Mouse (Mus musculus): Measurements from ENCODE around the gene Arhgef10l. TPM values are rescaled to one million over a fixed set of nuclear protein-coding genes. Genes with fewer than 3 reads are reported as not detected.
"Not testable (repeated sequence)": the region's sequence is repeated elsewhere in the genome, so short reads cannot be mapped to it uniquely, and the experiment has no call there.

Gene Arhgef10l
- polyA plus RNA-seq, 1 experiment, result 30.0 TPM

DNA sequence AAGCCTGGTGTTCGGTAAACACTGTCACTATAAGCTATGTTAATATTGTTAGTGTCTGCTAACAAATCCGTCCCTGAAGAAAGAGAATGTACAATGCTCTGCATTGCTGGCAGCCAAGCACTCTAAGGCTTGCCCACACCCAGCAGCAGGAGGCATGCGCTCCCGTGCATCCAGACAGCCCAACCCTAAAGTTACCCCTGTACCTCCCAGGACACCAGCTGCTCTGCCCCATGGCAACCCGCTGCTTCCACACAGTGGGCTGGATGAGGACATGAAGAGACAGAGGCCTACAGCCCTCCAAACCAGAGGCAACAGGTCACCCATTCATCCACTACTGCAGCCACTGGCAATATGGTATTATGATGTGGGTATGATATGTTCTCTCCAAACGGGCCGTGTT lies 60.0 kb downstream of the Arhgef10l start:
- no peak for DNase-seq (ENCODE audit: low spot score)

GRCm38 (mm10) chr4:140605247-140605646 lies 60.6 kb downstream of the Arhgef10l start:
- DNase-seq (ENCODE audit: low spot score), result no peak

- no peak for DNase-seq (ENCODE audit: low spot score)
These were observed 61.3 kb downstream of the Arhgef10l start for GRCm38 (mm10) chr4:140604541-140604940.

DNA sequence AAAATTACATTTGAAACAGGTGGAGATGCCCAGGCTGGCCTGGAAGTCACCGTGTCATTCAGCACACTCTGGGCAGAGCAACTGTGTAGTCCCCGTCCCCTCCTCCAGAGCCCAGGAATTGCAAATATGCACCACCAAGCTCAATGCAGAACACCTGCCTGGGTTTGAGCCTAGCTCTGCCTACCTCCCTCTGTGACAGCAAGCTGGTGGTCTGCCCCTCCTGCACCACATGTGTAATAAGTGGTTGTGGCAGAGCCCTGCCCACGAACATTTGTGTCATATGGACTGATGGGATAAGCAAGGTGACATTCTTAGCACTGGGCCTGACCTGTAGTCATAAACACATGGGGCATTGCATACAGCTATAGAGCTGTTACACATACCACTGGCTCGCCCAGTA lies 63.8 kb downstream of the Arhgef10l start:
- DNase-seq (ENCODE audit: low spot score), result no peak

DNA sequence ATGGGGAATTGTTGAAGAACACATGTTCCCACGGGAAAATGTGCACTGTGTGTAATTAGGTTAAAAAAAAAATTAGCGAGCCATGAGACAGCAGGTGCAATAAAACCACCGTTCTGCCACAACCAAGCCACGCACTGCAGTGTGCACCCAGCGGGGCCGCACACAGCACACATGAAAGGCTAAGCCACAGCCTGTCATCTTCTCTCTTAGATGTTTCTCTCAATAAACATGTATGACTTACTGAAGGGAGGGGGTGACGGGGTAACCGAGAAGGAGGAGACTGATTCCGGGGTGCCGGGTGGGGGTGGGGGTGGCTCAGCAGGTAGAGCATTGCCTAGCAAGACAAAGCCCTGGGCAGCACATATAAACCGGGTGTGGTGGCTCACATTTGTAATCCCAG lies 64.7 kb downstream of the Arhgef10l start:
- no peak for DNase-seq (ENCODE audit: low spot score)

DNA sequence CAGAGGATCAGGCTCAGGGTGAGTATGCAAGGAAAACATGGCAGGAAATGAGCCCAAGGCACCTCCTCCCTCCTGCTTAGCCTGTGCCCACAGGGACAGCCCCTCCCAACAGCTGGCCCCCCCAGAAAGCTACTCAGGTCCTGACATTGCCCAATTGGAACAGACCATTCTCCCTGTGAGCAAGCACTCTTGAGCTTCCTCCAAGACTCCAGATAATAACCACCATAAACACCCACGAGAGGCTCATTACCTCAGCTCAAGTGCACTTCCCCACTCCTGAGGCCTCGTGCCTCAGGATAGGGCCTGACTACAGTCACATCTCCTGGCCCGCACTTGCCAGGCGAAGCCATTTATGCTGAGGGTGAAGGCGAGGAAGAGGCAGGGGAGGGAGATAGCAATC lies 67.0 kb downstream of the Arhgef10l start:
- no peak for DNase-seq (ENCODE audit: low spot score)

- DNase-seq (ENCODE audit: low spot score), result no peak
These were observed 67.9 kb downstream of the Arhgef10l start for GRCm38 (mm10) chr4:140597928-140598327.

- no peak for DNase-seq (ENCODE audit: low spot score)
These were observed 68.4 kb downstream of the Arhgef10l start for GRCm38 (mm10) chr4:140597378-140597777.

DNA sequence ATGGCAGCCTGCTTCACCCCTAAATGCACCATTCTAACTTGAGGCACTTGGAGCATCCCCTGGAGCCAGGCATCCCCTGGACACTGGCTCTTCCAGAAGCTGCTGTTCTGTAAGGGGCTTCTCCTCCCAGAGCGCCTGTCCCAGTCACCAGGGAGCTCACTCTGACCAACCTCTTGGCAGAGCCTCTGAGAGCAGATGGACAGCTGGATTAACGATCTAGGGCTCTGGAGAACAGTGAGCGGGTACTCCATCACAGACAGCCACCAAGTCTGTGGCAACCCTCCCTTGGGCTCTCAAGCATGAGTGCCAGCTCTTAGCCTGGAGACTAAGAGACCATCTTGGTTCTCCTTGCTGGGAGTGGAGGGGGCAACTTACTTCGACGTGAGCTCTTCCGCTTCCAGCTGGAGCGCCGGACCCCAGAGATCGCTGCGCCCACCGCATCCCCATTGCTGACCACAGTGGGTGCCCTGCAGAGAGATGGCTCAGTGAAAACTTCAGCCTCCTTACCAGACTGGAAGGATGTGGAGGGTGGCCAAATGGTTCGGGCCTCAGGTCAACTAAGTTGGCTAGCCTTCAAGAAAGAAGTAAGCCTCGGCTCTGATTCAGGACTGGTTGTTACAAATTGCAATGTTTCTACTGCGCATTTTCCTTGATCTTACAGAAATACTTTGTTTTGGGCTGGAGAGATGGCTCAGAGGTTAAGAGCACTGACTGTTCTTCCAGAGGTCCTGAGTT lies 71.9 kb downstream of the Arhgef10l start:
- DNase-seq (ENCODE audit: low spot score), result no peak

DNA sequence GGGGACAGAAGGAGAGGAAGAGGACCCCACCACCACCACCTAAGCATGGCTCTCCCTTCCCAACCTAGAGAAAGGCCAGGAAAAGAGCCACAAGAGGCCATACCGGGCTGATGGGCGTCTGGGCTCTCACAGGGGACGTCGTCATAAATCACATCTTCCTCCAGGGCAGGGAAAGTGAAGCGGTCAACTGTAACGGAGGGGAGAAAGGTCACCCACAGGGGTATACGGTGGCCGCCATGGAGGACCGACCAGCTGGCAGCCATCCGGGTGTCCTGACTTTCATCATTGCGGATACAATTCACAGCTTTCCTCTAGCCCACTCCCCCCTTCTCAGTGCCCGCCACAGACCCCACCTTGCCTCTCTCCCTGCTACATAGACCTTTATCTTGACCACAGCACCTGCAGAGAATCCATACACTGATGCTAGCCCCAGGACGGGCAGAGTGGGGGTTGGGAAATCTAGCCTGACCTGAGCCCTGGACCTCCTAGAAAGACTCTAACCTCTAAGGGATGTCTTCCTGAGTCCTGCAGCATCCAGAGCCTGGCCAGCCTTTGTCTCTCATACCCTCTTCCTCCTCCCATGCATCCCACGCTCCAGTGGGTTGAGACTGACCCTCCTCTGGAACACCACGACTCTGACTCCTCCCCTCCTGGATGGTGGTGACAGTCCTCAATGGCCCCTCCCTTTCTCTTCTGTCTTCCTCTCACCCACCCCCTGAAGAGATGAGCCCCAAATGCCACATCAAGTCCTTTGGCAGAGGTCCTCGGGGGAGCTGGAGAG lies 72.6 kb downstream of the Arhgef10l start:
- no peak for DNase-seq (ENCODE audit: low spot score)

GRCm38 (mm10) chr4:140592217-140592759 lies 73.5 kb downstream of the Arhgef10l start:
- peak; percentile 51 for DNase-seq (ENCODE audit: low spot score)

- DNase-seq (ENCODE audit: low spot score), result no peak
These were observed 79.3 kb downstream of the Arhgef10l start for GRCm38 (mm10) chr4:140586478-140586877.

- no peak for DNase-seq (ENCODE audit: low spot score)
These were observed 81.6 kb downstream of the Arhgef10l start for GRCm38 (mm10) chr4:140584240-140584639.

GRCm38 (mm10) chr4:140582390-140583088 lies 83.3 kb downstream of the Arhgef10l start:
- no peak for DNase-seq (ENCODE audit: low spot score)

- DNase-seq (ENCODE audit: low spot score), result no peak
These were observed 84.0 kb downstream of the Arhgef10l start for GRCm38 (mm10) chr4:140581730-140582389.

GRCm38 (mm10) chr4:140581341-140581729 lies 84.5 kb downstream of the Arhgef10l start:
- DNase-seq (ENCODE audit: low spot score), result no peak

- DNase-seq (ENCODE audit: low spot score), result no peak
These were observed 84.9 kb downstream of the Arhgef10l start for GRCm38 (mm10) chr4:140580866-140581265.

GRCm38 (mm10) chr4:140579576-140579975 lies 86.2 kb downstream of the Arhgef10l start:
- DNase-seq (ENCODE audit: low spot score), result no peak

GRCm38 (mm10) chr4:140579149-140579548 lies 86.7 kb downstream of the Arhgef10l start:
- DNase-seq (ENCODE audit: low spot score), result no peak

- DNase-seq (ENCODE audit: low spot score), result no peak
These were observed 89.2 kb downstream of the Arhgef10l start for GRCm38 (mm10) chr4:140576628-140577027.

GRCm38 (mm10) chr4:140574863-140575262 lies 90.9 kb downstream of the Arhgef10l start:
- DNase-seq (ENCODE audit: low spot score), result not testable (repeated sequence)

DNA sequence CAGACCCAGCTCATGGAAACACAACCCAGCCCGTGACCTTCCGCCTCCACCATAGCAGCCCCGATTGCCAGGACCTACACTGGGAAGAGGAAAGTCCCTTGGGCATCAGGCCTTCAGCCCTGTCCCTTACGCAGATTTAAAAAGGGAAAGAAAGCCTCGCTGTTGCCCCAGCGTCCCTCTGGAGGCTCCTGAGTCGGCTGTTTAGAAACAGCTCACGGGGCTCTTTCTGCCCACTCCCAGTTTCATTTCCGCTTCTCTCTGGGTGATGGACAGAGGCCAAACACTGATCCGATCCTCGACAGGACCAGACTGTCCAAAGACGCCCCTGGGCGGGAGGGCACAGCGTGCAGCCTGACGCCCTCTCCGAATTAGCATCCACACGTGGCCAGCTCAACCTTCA lies 93.4 kb downstream of the Arhgef10l start:
- DNase-seq (ENCODE audit: low spot score), result no peak

Data from urinary bladder, adult 2 months (tissue).